Mouse (Mus musculus) limb, embryonic 11.5 days (tissue): ENCODE data around the gene Supt5. TPM values are rescaled to one million over a fixed set of nuclear protein-coding genes. Genes with fewer than 3 reads are reported as not detected.

ENCODE experiments used
- ATAC-seq: fragments of 200-750 bp; cut with Nextera tagmentation; 2 replicates; pipeline ENCODE4 v1.8.0; 2017; ENCODE audit warnings: low read depth; ENCODE audit not compliant: insufficient number of reproducible peaks, low FRiP score, low TSS enrichment
- DNase-seq: peaks from one replicate; pipeline ENCODE4 v3.0.0-alpha.2; 2015; ENCODE audit warnings: low spot score
- H3K27ac ChIP-seq: fragments of 300-500 bp; sonication (generic); replicated peaks from 2 replicates; pipeline ENCODE4 v1.5.1; 2014; ENCODE audit warnings: low read depth, mild to moderate bottlenecking, low read length
- H3K27me3 ChIP-seq: fragments of 300-500 bp; sonication (generic); 2 replicates; pipeline ENCODE4 v1.6.1; 2014; ENCODE audit warnings: mild to moderate bottlenecking, low read length, mixed read lengths; ENCODE audit not compliant: control insufficient read depth, insufficient read depth
- H3K36me3 ChIP-seq: fragments of 300-500 bp; sonication (generic); 2 replicates; pipeline ENCODE4 v1.6.1; 2014; ENCODE audit warnings: mild to moderate bottlenecking, low read length, moderate library complexity, mixed read lengths; ENCODE audit not compliant: control insufficient read depth, insufficient read depth
- H3K4me1 ChIP-seq: fragments of 300-500 bp; sonication (generic); 2 replicates; pipeline ENCODE4 v1.6.1; 2014; ENCODE audit warnings: low read length, mixed read lengths; ENCODE audit not compliant: control insufficient read depth, insufficient read depth
- H3K4me2 ChIP-seq: fragments of 300-500 bp; sonication (generic); 2 replicates; pipeline ENCODE4 v1.6.1; 2014; ENCODE audit warnings: low read depth, mild to moderate bottlenecking, moderate library complexity; ENCODE audit not compliant: severe bottlenecking
- H3K4me3 ChIP-seq: fragments of 300-500 bp; sonication (generic); 2 replicates; pipeline ENCODE4 v1.5.1; 2014; ENCODE audit warnings: low read depth, low read length
- H3K9ac ChIP-seq: fragments of 300-500 bp; sonication (generic); 2 replicates; pipeline ENCODE4 v1.6.1; 2014; ENCODE audit warnings: mild to moderate bottlenecking, low read length
- H3K9me3 ChIP-seq: fragments of 300-500 bp; sonication (generic); 2 replicates; pipeline ENCODE4 v1.6.1; 2016; ENCODE audit warnings: low read length; ENCODE audit not compliant: control insufficient read depth
- WGBS: fragments of 180-500 bp; shearing (Covaris S2); extraction: QIAGEN DNeasy Blood & Tissue Kit; methylation state at CpG from one replicate; pipeline ENCODE4 v1.1.7; 2014; 5-methylcytosine and 5-hydroxymethylcytosine counted together
- polyA plus RNA-seq: library from polyadenylated mRNA; unstranded; fragments of >200 nt; fragmentation: Nextera tagmentation; extraction: Ambion mirVana; gene quantifications from 2 replicates; pipeline ENCODE4 v1.2.1, GENCODE M21; 2014

The Supt5 gene
- polyA plus RNA-seq, 1 experiment from 2014 or later, result 89.0 TPM

- Histone ChIP-seq H3K27ac (peak within 1 kb of the TSS; percentile 83), H3K4me3 (peak within 1 kb of the TSS; percentile 91), H3K9me3 (no peaks in the 10 kb centered on the region), H3K9ac (peak within 1 kb of the TSS; percentile 96), H3K27me3 (no peaks in the 10 kb centered on the region), H3K4me1 (peaks cover 11% of the 10 kb centered on the region), H3K36me3 (peaks cover 15% of the 10 kb centered on the region), H3K4me2 (peak within 1 kb of the TSS; percentile 86)
- under 1% methylated on average over 47 of the region's 50 CpGs for WGBS
- peak; percentile 99 for DNase-seq
- peak; percentile 91 for ATAC-seq
Observed at GRCm38 (mm10) chr7:28350155-28350883, 11.8 kb upstream of the Supt5 start, which contains the start of gene Rps16. Gene Rps16, plus strand, starts transcription at chr7:28350652.

DNA sequence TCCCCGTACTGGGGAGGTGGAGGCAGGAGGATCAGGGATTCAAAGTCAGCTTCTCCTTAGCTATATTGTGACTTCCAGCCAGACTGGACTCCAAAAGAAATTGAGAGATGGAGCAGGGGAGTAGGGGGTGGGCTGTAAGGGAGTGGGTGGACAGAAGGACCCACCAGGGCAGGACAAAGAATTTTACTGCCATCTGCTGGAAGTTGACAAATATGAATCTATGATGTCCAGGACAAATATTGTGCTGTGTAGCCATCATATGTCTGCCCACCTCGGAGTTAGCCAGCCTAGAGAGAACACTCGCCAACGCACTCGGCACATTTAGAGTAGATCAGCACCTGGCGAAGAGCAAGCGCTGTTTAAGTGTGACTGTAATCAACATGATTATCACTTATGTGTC is 10.1 kb upstream of the Supt5 start:
- no peak overlapping the region for H3K4me2 ChIP-seq
- H3K4me3 ChIP-seq, result no peak overlapping the region
- no peaks in the 10 kb centered on the region for H3K9me3 ChIP-seq
- H3K36me3 ChIP-seq, result peaks cover 6% of the 10 kb centered on the region
- DNase-seq (no peak), ATAC-seq (no peak)
- no peaks in the 10 kb centered on the region for H3K27me3 ChIP-seq
- 86% methylated on average over 7 of the region's 7 CpGs for WGBS
- no peak overlapping the region for H3K27ac ChIP-seq
- H3K4me1 ChIP-seq, result peaks cover 11% of the 10 kb centered on the region
- no peak overlapping the region for H3K9ac ChIP-seq

DNA sequence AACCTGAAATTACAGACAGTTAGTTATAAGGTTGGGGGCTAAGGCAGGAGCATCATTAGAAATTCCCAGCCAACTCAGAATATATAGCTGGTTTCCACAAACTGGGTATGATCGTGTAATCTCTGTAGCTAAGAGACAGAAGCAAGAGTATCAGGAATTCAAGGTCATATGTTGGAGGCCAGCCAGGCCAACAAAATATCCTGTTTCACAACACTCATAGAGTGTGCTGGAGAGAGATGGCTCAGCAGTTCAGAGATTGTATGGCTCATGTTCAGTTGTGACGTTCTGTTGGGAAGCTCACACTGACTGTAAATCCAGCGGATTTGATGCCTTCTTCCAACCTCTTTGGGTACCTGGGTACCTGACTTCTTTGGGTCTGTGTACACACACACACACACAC is 9.2 kb upstream of the Supt5 start:
- no peak for DNase-seq
- H3K9me3 ChIP-seq, result no peaks in the 10 kb centered on the region
- H3K36me3 ChIP-seq, result peaks cover 3% of the 10 kb centered on the region; the same call in 1 of the 2 replicates
- 88% methylated on average over 3 of the region's 3 CpGs for WGBS
- H3K27me3 ChIP-seq, result no peaks in the 10 kb centered on the region
- no peak overlapping the region for H3K4me2 ChIP-seq
- no peak for ATAC-seq
- no peak overlapping the region for H3K4me3 ChIP-seq
- H3K27ac ChIP-seq, result no peak overlapping the region
- peaks cover 11% of the 10 kb centered on the region for H3K4me1 ChIP-seq
- no peak overlapping the region for H3K9ac ChIP-seq

DNA sequence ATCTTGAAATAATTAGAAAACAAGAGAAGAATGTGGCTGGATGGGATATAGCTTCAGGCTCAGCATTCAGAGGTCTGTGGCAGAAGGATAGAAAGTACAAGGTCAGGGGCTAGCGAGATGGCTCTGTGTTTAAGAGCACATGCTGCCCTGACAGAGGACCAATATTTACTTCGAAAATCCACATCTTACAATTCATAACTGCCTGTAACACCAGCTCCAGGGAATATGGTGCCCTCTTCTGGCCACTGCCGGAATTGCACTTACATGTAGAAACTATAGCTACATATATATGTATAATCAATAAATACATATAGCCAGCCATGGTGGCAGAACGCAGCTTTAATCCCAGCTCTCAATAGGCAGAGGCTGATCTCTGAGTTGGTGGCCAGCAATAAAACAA is 6.1 kb upstream of the Supt5 start:
- Histone ChIP-seq H3K4me2 (no peak overlapping the region), H3K9me3 (no peaks in the 10 kb centered on the region), H3K27ac (no peak overlapping the region), H3K4me3 (no peak overlapping the region), H3K27me3 (no peaks in the 10 kb centered on the region), H3K4me1 (peaks cover 2% of the 10 kb centered on the region; the same call in 1 of the 2 replicates), H3K36me3 (no peaks in the 10 kb centered on the region), H3K9ac (no peak overlapping the region)
- ATAC-seq (no peak), DNase-seq (peak; percentile 93)
- WGBS, result 4% methylated on average over 4 of the region's 4 CpGs

GRCm38 (mm10) chr7:28341381-28341780 is 2.8 kb upstream of the Supt5 start:
- DNase-seq (no peak), ATAC-seq (no peak)
- WGBS, result 24% methylated on average over 7 of the region's 7 CpGs
- Histone ChIP-seq H3K4me2 (no peak overlapping the region), H3K4me1 (no peaks in the 10 kb centered on the region; the same call in 1 of the 2 replicates), H3K4me3 (no peak overlapping the region), H3K9me3 (no peaks in the 10 kb centered on the region), H3K36me3 (no peaks in the 10 kb centered on the region), H3K9ac (no peak overlapping the region), H3K27ac (0 out of 2 replicates have a peak overlapping the region, but pooled peaks have one; percentile 22), H3K27me3 (no peaks in the 10 kb centered on the region)

DNA sequence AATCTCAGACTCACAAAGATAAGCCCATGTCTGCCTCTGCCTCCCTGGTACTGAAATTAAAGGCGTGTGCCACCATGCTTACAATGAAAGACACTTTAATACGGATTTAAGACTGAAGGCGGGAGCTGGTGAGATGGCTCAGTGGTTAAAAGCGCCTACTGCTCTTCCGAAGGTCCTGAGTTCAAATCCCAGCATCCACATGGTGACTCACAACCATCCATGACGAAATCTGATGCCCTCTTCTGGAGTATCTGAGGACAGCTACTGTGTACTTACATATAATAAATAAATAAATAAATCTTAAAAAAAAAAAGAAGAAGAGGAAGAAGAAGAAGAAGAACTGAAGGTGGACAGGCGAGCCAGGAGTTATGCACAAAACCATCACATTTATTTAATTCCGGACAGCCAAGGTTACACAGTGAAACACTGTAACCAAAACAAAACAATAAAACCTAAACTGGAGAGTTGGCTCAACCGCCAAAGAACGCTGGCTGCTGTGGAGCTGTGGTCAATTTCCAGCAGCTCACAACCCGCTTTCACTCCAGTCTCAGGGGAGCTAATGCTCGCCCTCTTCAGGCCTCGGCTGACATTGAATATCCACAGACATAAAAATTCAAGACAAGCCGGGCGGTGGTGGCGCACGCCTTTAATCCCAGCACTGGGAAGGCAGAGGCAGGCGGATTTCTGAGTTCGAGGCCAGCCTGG is 819 bp upstream of the Supt5 start:
- WGBS, result 80% methylated on average over 19 of the region's 19 CpGs
- Histone ChIP-seq H3K4me3 (peak overlapping the region; percentile 98), H3K4me2 (peak overlapping the region; percentile 73), H3K4me1 (no peaks in the 10 kb centered on the region; the same call in 1 of the 2 replicates), H3K9ac (peak overlapping the region; percentile 92), H3K27ac (peak overlapping the region; percentile 71; the same call in 1 of the 2 replicates), H3K36me3 (no peaks in the 10 kb centered on the region), H3K27me3 (no peaks in the 10 kb centered on the region), H3K9me3 (no peaks in the 10 kb centered on the region)
- DNase-seq (no peak), ATAC-seq (no peak; the same call in 1 of the 2 replicates)

DNA sequence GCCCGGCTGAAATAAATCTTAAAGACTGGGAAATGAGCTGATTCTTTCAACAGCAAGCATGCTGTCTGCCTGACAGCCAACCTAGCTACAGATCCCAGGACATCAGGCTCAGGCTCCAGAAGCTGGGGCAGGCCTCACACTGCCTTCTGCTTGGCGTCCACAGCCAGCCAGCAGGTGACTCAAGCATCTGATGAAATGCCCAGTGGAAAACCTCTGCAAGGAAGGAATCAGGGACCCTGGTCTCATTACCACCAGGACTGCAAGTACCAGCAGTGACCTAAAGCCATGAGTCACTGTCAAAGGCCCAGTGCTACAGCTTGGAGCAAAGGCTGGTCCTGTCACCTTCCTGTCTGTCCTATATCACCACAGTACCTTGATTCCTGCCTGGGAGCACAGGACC is 3.1 kb downstream of the Supt5 start:
- Histone ChIP-seq H3K4me1 (no peaks in the 10 kb centered on the region), H3K27ac (no peak overlapping the region), H3K36me3 (peaks cover 4% of the 10 kb centered on the region), H3K4me3 (no peak overlapping the region), H3K9ac (no peak overlapping the region), H3K9me3 (no peaks in the 10 kb centered on the region), H3K4me2 (no peak overlapping the region), H3K27me3 (no peaks in the 10 kb centered on the region)
- WGBS, result 86% methylated on average over 2 of the region's 2 CpGs
- no peak for DNase-seq
- no peak for ATAC-seq

GRCm38 (mm10) chr7:28334534-28334933 is 4.0 kb downstream of the Supt5 start:
- Histone ChIP-seq H3K4me2 (no peak overlapping the region), H3K36me3 (peaks cover 7% of the 10 kb centered on the region), H3K9ac (no peak overlapping the region), H3K27me3 (no peaks in the 10 kb centered on the region), H3K9me3 (no peaks in the 10 kb centered on the region), H3K4me1 (no peaks in the 10 kb centered on the region), H3K27ac (no peak overlapping the region), H3K4me3 (no peak overlapping the region)
- DNase-seq (no peak), ATAC-seq (no peak)
- whole genome bisulfite sequencing, result 95% methylated on average over 4 of the region's 4 CpGs
